Mouse (Mus musculus): ENCODE data around the gene Tmem263. TPM values are rescaled to one million over a fixed set of nuclear protein-coding genes. Genes with fewer than 3 reads are reported as not detected.

Gene Tmem263
- total RNA-seq (2021) = 10 to 100 TPM; 18.2 to 18.8 TPM
- long read RNA-seq, experiment 1, transcript Tmem263-201 (3 exons, 3,616 nt) = major isoform, 25 of 27 reads
- long read RNA-seq, experiment 1, partial matches to known transcripts = 0 of 27 reads
- long read RNA-seq, experiment 1, other reads (novel, unspliced or antisense) = 2 of 27 reads
- long read RNA-seq, experiment 2, transcript Tmem263-201 (3 exons, 3,616 nt) = major isoform, 34 of 38 reads
- long read RNA-seq, experiment 2, partial matches to known transcripts = 0 of 38 reads
- long read RNA-seq, experiment 2, other reads (novel, unspliced or antisense) = 4 of 38 reads

DNA sequence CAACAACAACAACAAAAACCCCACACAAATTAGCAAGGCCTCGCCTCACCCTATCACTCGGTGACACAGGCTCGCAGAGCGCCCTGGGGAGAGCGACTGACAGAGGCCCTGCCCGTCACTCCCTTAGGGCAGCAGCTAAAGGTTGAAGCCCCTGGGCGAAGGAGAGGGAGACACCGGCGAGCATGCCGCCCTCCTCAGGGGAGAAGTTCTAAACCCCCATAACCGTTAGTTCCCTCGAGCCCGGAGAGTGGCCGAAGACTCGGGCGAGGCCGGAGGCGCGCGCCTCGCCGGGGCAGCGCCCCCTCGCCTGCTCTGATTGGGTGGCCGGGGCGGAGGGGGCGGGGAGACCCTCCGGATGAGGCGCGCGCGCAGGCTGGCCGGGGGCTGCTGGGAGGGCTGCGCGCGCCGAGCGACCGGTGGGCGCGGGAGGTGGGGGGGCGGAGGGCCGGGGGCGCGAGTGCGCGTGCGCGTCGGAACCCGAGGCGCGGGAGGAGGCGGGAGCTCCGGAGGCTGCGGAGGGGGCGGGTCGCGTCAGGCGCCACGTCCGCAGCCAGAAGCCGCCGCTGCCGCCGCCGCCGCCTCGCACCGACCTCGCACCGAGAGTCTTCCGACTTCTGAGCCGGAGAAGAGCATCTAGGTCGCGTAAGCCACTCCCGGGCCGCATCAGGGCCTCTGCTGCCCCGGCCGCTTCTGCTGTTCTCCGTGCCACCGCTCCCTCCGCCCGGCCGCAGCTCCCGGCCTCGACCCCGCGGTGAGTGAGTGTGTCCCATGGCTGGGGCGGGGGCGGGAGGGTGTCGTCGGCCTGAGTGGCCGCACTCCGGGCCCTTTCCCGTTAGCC lies at the start of gene Tmem263, which contains the start of gene Fhl4:
Gene Tmem263 (plus strand): TSS at position 381 of the 838 bp plus-strand sequence.
Gene Fhl4 (minus strand): TSS at position 249 of the 838 bp plus-strand sequence.
- DNase-seq (ENCODE audit: low spot score in 2 of 2) = peak; percentile 73

DNA sequence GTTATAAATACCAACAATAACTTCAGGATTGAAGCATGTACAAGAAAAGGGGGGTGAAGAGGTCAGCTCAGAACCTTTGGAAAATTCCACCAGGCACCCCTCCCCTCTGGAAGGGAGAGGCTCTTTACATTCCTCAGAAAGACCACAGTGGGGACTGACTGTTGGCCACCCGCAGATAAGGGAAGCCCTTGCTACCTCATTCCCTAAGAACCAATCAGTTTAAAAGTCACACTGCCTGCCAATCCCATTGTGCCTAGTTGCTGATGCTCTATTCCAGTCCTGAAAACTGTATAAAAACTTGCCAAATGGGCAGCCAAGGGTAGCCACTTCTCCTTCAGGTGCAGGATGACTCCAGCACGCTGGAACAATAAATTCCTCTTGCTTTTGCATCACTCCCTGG lies 47.6 kb upstream of the Tmem263 start:
- no peak for DNase-seq (ENCODE audit: low spot score in 2 of 2)

DNA sequence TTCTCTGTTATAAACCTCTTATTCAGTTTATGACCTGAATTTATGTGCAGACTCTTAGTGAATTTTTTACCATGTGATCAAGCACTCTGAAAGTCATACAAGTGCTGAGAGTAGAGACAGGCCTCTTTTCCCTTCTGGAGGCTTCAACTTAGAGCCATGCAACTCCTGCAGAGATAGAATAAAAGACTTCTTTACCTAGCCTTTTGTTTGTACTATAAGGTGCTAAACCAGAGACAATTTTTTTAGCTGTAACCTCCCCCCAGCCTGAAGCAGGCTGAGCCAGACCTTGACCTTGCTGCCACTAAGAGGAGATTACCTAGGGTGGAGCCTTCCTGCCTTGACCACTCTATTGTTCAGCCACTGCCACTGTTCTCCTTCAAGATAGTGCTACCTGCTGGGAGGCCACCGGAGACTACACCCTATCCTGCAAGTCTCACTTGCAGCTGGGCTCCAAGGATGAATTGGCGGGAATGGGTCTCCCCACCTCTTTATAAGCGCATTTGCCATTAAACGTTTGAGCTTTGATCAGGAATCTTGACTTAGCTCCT lies 30.7 kb upstream of the Tmem263 start:
- DNase-seq (ENCODE audit: low spot score in 2 of 2) = no peak

DNA sequence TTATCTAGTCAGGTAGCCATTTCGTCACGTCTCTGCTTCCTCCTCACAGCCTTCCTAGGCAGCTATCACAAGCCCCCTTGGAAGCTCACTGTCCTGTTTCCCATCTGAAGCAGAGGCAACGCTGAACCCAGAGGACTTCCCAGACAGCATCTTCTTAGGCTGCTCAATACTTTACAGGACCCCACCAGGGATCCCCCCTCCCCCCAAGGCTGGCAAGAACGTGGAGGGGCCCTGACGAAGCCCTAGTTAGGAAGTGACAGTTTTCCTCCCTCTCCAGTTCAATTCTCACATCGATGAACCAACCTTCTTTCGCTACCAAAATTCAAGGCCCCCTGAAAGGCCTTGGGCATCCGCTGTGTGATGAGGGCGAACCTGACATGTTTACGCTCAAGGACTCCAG lies 586 bp upstream of the Tmem263 start:
- DNase-seq (ENCODE audit: low spot score in 2 of 2) = no peak

DNA sequence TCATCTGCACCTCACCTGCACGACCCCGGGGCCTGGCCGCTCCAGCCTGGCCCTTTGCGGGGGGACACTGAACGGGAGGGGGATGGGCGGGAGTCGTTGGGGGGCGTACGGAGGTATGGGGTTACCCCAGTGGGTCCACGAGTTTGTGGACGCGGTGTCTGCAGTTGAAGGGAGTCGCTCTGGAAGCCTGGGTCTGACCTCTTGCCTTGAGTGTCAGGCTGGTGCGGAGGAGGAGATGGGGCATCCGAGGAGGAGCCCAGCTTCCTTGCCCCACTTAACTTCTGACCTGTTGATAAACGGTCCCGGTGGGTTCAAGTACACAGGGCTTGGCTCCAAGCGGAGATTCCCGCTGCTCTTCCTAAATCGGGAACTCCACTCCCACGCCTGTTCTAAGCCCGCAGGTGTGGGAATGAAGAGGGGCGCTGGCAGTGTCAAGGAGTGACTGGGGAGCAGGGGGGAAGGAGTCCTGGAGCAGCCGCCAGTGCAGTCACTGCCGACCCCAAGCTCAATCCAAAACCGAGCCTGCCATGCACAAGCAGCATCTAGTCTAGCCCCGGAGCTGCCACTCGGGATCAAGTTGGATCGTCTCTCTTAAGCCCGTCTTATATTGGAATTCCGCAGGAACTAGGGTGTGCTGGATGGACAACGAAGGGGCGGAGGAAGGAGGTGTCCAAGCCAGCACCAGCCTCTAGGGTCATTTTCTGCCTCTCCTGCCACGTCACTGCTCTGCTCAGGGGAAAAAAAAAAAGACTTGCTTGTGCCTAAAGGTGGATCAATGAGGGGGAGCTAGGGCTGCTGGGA lies 858 bp downstream of the Tmem263 start:
- DNase-seq (ENCODE audit: low spot score in 2 of 2) = peak; percentile 23 to 30

DNA sequence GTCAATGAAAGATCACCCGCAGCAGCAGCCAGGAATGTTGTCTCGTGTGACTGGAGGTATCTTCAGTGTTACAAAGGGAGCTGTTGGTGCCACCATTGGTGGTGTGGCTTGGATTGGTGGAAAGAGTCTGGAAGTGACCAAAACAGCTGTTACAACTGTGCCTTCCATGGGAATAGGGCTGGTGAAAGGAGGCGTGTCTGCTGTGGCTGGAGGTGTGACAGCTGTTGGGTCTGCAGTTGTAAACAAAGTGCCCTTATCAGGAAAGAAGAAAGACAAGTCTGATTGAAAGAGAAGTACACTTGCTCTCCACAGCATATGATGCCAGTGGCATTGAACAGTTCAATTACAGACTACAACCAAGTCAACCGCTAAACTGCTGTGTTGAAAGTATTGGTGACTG lies 12.0 kb downstream of the Tmem263 start:
- DNase-seq (ENCODE audit: low spot score in 2 of 2) = no peak

DNA sequence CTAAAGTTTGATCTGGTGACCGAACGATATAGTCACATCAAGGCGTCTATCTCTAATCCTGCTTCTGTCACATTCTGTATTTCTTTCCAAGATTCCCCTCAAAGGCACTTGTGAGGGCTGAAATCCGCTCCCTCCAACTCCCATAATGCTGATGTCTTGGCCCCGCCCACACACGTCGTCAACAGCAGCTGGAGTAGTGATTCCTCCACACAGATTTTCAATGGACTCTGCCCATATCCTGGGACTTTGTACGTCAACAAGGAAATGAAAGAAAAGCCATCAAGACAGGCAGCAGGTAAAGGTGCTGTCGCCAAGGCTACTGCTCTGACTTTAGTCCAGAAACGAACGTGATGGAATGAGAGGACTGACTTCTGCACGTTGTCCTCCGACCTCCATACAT lies 22.8 kb downstream of the Tmem263 start:
- no peak for DNase-seq (ENCODE audit: low spot score in 2 of 2)

DNA sequence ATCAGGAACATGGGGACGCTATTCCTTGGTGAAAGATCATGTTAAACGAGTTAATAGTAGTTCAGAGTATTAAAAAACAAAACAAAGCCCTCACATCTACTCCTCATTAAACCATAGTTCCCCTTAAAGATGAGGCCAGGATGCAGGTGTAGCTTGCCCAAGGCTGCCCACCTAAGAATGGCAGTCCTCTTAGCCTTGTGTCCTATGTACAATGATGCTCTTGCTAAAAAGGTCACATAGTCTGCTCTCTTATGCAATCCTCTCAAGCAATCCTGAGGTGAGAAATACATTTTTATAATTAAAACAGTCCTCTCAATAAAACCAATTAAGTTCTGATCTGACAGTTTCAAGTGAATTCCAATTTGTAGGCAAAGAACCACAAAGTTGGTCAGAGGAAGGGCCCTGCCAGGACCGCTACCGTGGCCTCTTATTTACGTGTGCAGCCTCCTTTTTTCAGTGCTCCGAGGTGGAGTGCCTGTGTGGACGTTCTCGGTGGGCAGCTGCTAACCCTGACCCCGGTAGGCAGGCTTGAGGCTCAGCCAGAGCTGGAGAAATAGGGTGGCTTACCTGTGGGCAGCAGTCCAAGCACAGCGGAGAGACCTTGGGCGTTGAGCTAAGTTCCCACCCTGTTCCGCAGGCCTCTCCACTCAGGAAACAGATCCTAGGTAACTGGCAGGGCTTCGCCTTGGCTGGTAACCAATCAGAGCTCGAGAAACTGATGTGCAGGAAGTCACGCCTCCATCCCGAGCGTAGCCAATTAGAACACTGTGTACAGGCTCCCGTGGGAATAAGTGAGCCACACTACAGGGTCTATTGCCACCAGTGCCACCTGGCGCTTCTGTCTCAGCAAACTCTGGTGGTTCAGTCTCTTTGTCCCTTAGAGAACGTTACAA lies 25.2 kb downstream of the Tmem263 start, which contains the start of gene Mterf2:
Gene Mterf2 (minus strand): TSS at position 633 of the 893 bp plus-strand sequence.
- DNase-seq (ENCODE audit: low spot score in 2 of 2) = peak; percentile 72 to 77

DNA sequence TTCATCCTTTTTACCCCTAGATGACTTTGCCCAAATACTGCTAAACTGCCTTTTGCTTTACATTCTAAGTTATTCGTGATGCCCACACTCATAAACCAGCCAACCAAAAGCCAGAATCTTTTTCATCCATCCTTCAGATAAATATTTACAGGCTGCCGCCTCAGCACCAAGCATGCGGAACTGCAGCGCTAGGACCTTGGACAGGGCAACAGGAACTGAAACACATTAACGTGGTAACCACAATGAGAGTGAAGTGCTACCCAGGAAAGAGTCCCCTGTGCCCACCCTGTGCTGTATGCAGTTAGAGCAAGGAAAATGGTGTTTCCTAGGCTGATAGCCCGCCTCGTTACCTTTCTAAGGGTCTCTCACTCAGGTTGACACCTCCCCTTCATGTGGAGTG lies 26.0 kb downstream of the Tmem263 start:
- DNase-seq (ENCODE audit: low spot score in 2 of 2) = no peak

DNA sequence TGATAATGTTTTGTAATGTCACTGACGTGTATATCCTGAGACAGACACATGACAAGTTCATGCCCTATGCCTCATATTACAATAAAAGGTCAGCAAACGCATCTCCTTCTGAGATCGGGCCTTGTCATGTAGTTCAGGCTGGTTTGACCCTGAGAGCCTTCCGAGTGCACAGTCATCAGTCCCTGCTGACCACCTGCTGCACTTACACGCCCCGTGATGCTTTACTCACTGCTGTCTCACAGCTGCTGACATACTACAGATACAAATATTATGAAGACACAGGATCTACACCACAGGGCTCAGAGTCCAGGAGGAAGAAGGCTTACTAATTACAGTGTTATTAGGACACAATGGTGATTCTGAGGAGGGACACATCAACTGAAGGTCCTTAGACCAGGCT lies 34.1 kb downstream of the Tmem263 start:
- DNase-seq (ENCODE audit: low spot score in 2 of 2) = no peak

DNA sequence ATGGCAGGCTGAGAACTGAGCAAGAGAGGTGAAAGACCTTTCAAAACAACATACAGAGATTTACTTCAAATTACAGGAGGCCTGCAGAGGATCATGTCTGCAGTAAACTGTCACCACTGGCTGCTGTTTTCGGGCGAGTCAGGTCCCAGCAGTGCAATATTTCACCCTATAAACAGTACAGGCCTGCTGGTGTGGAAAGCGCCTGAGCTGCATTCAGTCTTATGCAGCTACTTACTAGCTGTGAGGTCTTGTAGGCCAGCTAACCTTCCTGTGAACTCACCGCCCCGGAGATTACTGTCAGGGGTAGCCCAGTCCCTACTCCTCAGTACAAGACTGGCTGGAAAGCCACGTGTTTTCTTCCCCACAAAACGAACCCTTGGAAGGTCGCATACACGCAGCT lies 39.0 kb downstream of the Tmem263 start:
- no peak for DNase-seq (ENCODE audit: low spot score in 2 of 2)

DNA sequence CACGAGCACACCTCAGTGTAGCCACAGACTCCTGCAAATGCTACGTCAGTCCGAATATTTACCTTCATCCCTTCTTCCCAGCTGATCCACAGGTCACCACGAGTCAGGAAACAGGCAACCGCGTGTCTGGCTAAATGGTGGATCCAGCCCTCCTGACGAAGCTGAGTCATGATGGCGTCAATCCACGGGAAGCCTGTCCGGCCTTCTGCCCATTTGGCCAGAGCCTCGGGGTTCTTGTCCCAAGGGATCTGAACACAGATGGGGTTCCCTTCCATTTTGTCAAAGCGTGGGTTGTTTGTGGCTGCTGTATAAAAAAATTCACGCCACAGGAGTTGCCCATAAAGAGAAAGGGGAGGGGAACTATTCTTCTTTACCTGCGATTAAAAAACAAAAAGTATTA lies 43.9 kb downstream of the Tmem263 start:
- no peak for DNase-seq (ENCODE audit: low spot score in 2 of 2)

DNA sequence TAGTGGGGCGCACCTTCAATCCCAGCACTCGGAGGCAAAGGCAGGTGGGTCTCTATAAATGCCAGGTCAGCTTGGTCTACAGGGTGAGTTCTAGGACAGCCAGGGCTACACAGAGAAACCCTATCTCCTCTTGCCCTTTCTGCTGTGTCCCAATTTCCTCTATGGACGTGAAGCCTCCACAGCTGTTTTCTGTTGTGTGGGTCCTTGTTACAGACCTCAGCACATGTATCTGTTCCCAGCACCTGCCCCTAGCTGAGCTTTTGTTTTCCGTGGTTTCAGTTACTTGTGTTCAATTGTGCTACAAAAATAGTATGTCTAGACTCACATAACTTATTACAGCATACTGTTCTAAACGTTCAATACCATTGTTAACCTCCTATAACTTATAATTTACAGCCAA lies 46.8 kb downstream of the Tmem263 start:
- no peak for DNase-seq (ENCODE audit: low spot score in 2 of 2)

DNA sequence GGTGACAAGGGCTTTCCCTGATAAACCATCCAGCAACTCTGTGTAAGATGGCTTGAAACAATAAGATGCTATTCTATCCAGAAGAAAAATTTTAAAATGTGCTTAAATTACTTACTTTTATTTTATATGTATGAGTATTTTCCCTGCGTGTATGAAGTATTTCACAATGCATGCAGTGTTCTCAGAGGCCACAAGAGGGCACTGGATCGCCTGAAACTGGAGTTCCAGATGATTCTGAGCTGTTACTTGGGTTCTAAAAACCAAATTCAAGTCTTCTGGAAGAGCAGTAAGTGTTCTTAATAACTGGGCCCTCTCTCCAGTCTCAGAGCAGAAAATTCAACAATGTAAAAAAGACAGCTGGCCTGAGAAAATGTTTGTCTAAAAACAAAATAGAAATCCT lies 51.8 kb downstream of the Tmem263 start:
- peak; percentile 64 to 65 for DNase-seq (ENCODE audit: low spot score in 2 of 2)

DNA sequence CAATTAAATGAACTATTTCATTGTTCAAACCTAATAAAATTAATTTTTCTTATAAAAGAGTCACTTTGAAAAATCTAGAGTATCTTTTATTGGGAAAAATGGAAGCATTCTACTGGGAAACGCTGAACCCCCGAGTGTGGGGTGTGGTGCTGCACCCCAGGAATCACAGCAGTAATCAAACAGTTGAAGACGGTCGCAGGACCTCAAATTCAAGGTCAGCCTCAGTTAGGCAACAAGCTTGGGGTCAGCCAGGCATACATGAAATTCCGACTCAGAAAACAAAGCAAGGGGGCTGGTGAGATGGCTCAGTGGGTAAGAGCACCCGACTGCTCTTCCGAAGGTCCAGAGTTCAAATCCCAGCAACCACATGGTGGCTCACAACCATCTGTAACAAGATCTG lies 55.0 kb downstream of the Tmem263 start:
- no peak for DNase-seq (ENCODE audit: low spot score in 2 of 2)

DNA sequence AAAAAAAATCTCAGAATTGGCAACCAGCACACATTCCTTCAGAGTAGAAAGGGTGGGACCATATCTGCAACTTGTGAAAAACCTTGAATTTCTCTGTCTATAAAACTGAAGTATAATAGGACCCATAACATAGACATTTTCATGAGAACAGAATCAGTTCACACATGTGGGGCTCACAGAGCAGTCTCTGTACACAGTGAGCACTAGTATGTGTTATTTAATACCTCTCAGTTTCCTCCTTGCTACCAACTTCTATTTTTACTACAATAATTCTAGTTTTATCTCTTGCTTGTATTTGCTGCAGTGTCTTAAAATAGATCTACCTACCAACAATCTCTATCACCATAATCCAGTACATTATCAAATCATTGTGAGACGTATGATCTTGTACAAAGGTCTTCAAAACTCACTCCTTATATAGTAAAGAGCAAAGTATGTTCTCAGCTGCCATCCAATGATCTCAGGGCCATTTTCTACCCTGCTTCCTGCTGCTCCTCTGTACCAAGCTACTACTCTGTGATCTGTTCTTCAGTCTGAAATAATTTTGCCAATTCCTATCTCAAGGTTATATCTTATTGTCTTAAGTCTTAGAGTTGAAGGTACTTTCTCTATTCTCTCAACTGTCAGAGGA lies 57.7 kb downstream of the Tmem263 start:
- DNase-seq (ENCODE audit: low spot score in 2 of 2) = no peak

DNA sequence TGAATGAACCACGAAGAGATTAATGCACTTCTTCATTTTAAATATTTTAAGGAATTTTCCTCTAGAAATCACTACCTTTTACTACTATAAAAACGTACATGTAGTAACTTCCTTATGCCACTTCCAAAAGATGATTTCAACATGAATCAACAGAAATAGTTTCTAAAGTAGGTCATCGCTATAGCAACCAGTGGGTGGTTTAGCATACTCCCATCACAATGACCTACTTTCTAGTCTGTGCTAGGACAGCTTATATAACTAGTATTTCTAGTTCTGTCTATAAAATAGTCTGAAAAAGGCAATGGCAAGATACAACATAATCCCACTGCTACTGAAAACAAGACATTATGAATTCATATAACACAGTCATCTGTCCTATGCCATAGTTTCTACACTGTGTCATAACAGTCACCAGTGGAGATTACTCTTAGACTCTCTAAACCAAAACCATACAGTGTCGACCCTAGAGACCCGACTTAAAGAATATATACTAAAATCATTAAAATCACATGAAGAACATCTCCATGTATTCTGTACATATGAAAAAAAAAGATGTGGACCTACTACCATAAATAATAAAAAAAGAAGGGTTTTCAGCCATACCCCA lies 59.4 kb downstream of the Tmem263 start:
- DNase-seq (ENCODE audit: low spot score in 2 of 2) = no peak

DNA sequence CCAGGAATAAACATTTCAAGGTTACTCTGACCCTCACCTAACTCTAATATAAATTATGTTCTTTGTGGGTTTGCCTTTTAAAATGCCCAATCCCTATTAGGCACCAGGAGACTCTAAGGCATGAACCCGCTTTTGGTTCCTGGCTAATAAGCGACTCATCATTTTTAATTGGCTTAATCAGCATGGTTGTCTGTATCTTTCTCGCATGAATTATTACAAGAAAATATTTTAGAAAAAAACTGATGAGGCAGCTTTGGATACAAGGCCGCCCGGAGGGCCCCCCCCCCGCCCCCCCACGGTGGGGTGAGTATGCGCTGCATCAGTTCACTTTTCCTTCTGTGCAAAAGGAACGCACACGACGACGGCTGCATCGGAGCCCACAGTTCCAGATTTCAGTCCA lies 62.4 kb downstream of the Tmem263 start:
- DNase-seq (ENCODE audit: low spot score in 2 of 2) = no peak

DNA sequence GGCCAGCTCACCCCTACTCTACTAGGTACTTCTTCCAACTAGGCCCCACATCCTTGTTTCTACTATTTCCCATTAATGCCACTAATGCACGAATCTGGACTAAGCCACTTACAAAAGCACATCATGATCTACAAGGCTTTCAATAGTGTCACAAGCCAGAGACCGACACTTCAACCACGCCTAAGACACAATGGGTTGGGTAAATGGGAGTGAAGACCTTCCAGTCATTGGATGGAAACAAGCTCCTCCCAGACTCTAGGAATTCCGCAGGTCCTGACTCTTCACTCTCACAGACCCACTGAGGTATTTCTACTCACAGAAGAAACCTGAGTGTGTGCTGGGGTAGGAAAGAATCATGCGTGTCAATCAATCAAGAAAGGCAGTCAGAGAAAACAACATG lies 62.9 kb downstream of the Tmem263 start:
- no peak for DNase-seq (ENCODE audit: low spot score in 2 of 2)
